In genomic region chr10:38883816-38884599, GRCm38 (mm10) we compare ENCODE assay signal across 17 mouse cellular contexts.
DNase-seq lines count a peak whose midpoint lies in the region; ATAC-seq and TF ChIP-seq lines count a peak whose summit lies in the region.
"Had no signal": no experiment of that assay in that cellular context is flagged by ENCODE, and none has a peak within 500 bp of the region (broad histone marks: within the 10 kb centered on the region; RNA-seq: fewer than 3 reads in every experiment).

No protein-coding gene starts in this region.

- ATAC-seq in hindbrain, embryonic 13.5 days (ENCODE audit: low FRiP score), result no peak
- ATAC-seq in lung, embryonic 15.5 days (ENCODE audit: borderline replicate concordance, extremely low read depth, low FRiP score, low TSS enrichment), result no peak
- peak; percentile 31 for ATAC-seq in Patski
- ATAC-seq: forebrain, embryonic 13.5 days had no signal

- in situ Hi-C loops in Patski (cut with MboI; ENCODE audit: low pct_unique_long_range_greater_than_20kb), result no loop called here

- peaks cover 10% of the 10 kb centered on the region for H3K4me1 ChIP-seq in hindbrain, embryonic 10.5 days (replicated peaks)
- no peaks in the 10 kb centered on the region for H3K4me1 ChIP-seq in hindbrain, embryonic 13.5 days (replicated peaks)
- H3K4me1 ChIP-seq in lung, embryonic 15.5 days, result peaks cover 29% of the 10 kb centered on the region
- peaks cover 20% of the 10 kb centered on the region for H3K4me1 ChIP-seq in embryonic facial prominence, embryonic 10.5 days
- H3K4me1 ChIP-seq: forebrain, embryonic 13.5 days; hindbrain, embryonic 15.5 days; limb, embryonic 15.5 days; midbrain, embryonic 12.5 days had no signal

- CTCF ChIA-PET in Patski (lab: Charles Lee), result interaction anchor here (0.8 to 2.0 kb wide), 4 partner anchors 9 to 183 kb away, joined by 3 to 7 read pairs (median 4); no protein-coding TSS in a partner anchor

- no peaks in the 10 kb centered on the region for H3K9me3 ChIP-seq in hindbrain, embryonic 10.5 days
- no peaks in the 10 kb centered on the region for H3K9me3 ChIP-seq in hindbrain, embryonic 13.5 days
- no peaks in the 10 kb centered on the region for H3K9me3 ChIP-seq in lung, embryonic 15.5 days
- no peaks in the 10 kb centered on the region for H3K9me3 ChIP-seq in embryonic facial prominence, embryonic 10.5 days
- H3K9me3 ChIP-seq: forebrain, embryonic 13.5 days; hindbrain, embryonic 15.5 days; limb, embryonic 15.5 days; midbrain, embryonic 12.5 days had no signal

- H3K27ac ChIP-seq in hindbrain, embryonic 10.5 days, result peak overlapping the region; percentile 50; the same call in 1 of the 2 replicates
- H3K27ac ChIP-seq in hindbrain, embryonic 13.5 days, result no peak overlapping the region
- H3K27ac ChIP-seq in lung, embryonic 15.5 days, result 0 out of 2 replicates have a peak overlapping the region, but pooled peaks have one; percentile 1
- peak overlapping the region; percentile 52; the same call in 1 of the 2 replicates for H3K27ac ChIP-seq in embryonic facial prominence, embryonic 10.5 days (replicated peaks)
- H3K27ac ChIP-seq: forebrain, embryonic 13.5 days; hindbrain, embryonic 15.5 days; limb, embryonic 15.5 days; liver, embryonic 14.5 days; midbrain, embryonic 12.5 days had no signal

- TF ChIP-seq CTCF in Patski (IDR thresholded peaks at IDR 0.05), result no peak

- H3K4me2 ChIP-seq in hindbrain, embryonic 13.5 days, result no peak overlapping the region
- H3K4me2 ChIP-seq in lung, embryonic 15.5 days, result no peak overlapping the region
- H3K4me2 ChIP-seq: forebrain, embryonic 13.5 days; hindbrain, embryonic 15.5 days; limb, embryonic 15.5 days; midbrain, embryonic 12.5 days had no signal

- POLR2A ChIA-PET in Patski (lab: Charles Lee), result interaction anchor here (0.5 to 0.6 kb wide), 2 partner anchors 182 to 551 kb away, joined by 4 to 5 read pairs; no protein-coding TSS in a partner anchor

- WGBS in hindbrain, embryonic 10.5 days, result 87% methylated on average over 2 of the region's 2 CpGs
- 82% methylated on average over 2 of the region's 2 CpGs for WGBS in hindbrain, embryonic 13.5 days
- 75% methylated on average over 2 of the region's 2 CpGs for WGBS in lung, embryonic 15.5 days
- WGBS in embryonic facial prominence, embryonic 10.5 days, result 82% methylated on average over 2 of the region's 2 CpGs

- no peaks in the 10 kb centered on the region for H3K36me3 ChIP-seq in hindbrain, embryonic 10.5 days
- no peaks in the 10 kb centered on the region for H3K36me3 ChIP-seq in hindbrain, embryonic 13.5 days
- H3K36me3 ChIP-seq in lung, embryonic 15.5 days, result no peaks in the 10 kb centered on the region
- no peaks in the 10 kb centered on the region for H3K36me3 ChIP-seq in embryonic facial prominence, embryonic 10.5 days (replicated peaks)
- H3K36me3 ChIP-seq: hindbrain, embryonic 15.5 days; limb, embryonic 15.5 days; midbrain, embryonic 12.5 days had no signal

- H3K27me3 ChIP-seq in hindbrain, embryonic 10.5 days (ENCODE audit: insufficient read depth, poor library complexity, severe bottlenecking), result no peaks in the 10 kb centered on the region
- no peaks in the 10 kb centered on the region for H3K27me3 ChIP-seq in hindbrain, embryonic 13.5 days
- no peaks in the 10 kb centered on the region for H3K27me3 ChIP-seq in lung, embryonic 15.5 days
- no peaks in the 10 kb centered on the region for H3K27me3 ChIP-seq in Patski
- no peaks in the 10 kb centered on the region for H3K27me3 ChIP-seq in embryonic facial prominence, embryonic 10.5 days (replicated peaks; ENCODE audit: low read depth, poor library complexity, severe bottlenecking)
- H3K27me3 ChIP-seq: forebrain, embryonic 13.5 days; hindbrain, embryonic 15.5 days; limb, embryonic 15.5 days; midbrain, embryonic 12.5 days had no signal

- no peak for DNase-seq in hindbrain, embryonic 10.5 days (ENCODE audit: low spot score)
- no peak for DNase-seq in lung, adult 18-20 months
- no peak for DNase-seq in Patski (ENCODE audit: low read depth, low spot score)
- no peak for DNase-seq in embryonic facial prominence, embryonic 10.5 days (ENCODE audit: low spot score)
- DNase-seq in adrenal gland, adult 8-10 months, result no peak
- DNase-seq: adrenal gland, postnatal 10 days; cerebellum, adult 18-20 months; cerebellum, postnatal 14 days; kidney, postnatal 10 days; left cerebral cortex, postnatal 4 days had no signal

- H3K9ac ChIP-seq in hindbrain, embryonic 13.5 days, result no peak overlapping the region
- no peak overlapping the region for H3K9ac ChIP-seq in lung, embryonic 15.5 days
- H3K9ac ChIP-seq: forebrain, embryonic 13.5 days; hindbrain, embryonic 15.5 days; limb, embryonic 15.5 days; liver, embryonic 14.5 days; midbrain, embryonic 12.5 days had no signal

- H3K4me3 ChIP-seq in hindbrain, embryonic 10.5 days, result no peak overlapping the region
- no peak overlapping the region for H3K4me3 ChIP-seq in hindbrain, embryonic 13.5 days
- H3K4me3 ChIP-seq in lung, embryonic 15.5 days, result no peak overlapping the region
- no peak overlapping the region for H3K4me3 ChIP-seq in embryonic facial prominence, embryonic 10.5 days
- H3K4me3 ChIP-seq: forebrain, embryonic 13.5 days; hindbrain, embryonic 15.5 days; limb, embryonic 15.5 days; midbrain, embryonic 12.5 days had no signal
